Mouse (Mus musculus) stomach, embryonic 16.5 days (tissue): ENCODE results near the gene Cntln. TPM values are rescaled to one million over a fixed set of nuclear protein-coding genes. Genes with fewer than 3 reads are reported as not detected.

Experiments used
- ATAC-seq: fragments of 200-750 bp; cut with Nextera tagmentation; 2 replicates; pipeline ENCODE4 v1.8.0; 2017; ENCODE audit warnings: moderate number of reproducible peaks, moderate TSS enrichment; ENCODE audit not compliant: insufficient read depth, low FRiP score
- H3K27ac ChIP-seq: fragments of 300-500 bp; sonication (generic); 2 replicates; pipeline ENCODE4 v1.5.1; 2014; ENCODE audit warnings: low read length
- H3K27me3 ChIP-seq: fragments of 300-500 bp; sonication (generic); 2 replicates; pipeline ENCODE4 v1.6.1; 2014; ENCODE audit warnings: low read length, control low read depth, mixed read lengths; ENCODE audit not compliant: control insufficient read depth, insufficient read depth
- H3K36me3 ChIP-seq: fragments of 300-500 bp; sonication (generic); 2 replicates; pipeline ENCODE4 v1.6.1; 2014; ENCODE audit warnings: low read length; ENCODE audit not compliant: control insufficient read depth, insufficient read depth
- H3K4me1 ChIP-seq: fragments of 300-500 bp; sonication (generic); 2 replicates; pipeline ENCODE4 v1.6.1; 2014; ENCODE audit warnings: low read length, control low read depth, mixed read lengths; ENCODE audit not compliant: control insufficient read depth, insufficient read depth
- H3K4me2 ChIP-seq: fragments of 300-500 bp; sonication (generic); 2 replicates; pipeline ENCODE4 v1.6.1; 2014; ENCODE audit warnings: low read depth, low read length, mixed read lengths
- H3K4me3 ChIP-seq: fragments of 300-500 bp; sonication (generic); replicated peaks from 2 replicates; pipeline ENCODE4 v1.5.1; 2014; ENCODE audit warnings: mild to moderate bottlenecking, low read length
- H3K9ac ChIP-seq: fragments of 300-500 bp; sonication (generic); 2 replicates; pipeline ENCODE4 v1.6.1; 2014; ENCODE audit warnings: low read length
- H3K9me3 ChIP-seq: fragments of 300-500 bp; sonication (generic); replicated peaks from 2 replicates; pipeline ENCODE4 v1.6.1; 2016; ENCODE audit warnings: low read length, control low read depth; ENCODE audit not compliant: control insufficient read depth
- WGBS: fragments of 180-500 bp; shearing (Covaris S2); extraction: QIAGEN DNeasy Blood & Tissue Kit; methylation state at CpG from one replicate; pipeline ENCODE4 v1.1.7; 2014; 5-methylcytosine and 5-hydroxymethylcytosine counted together
- polyA plus RNA-seq: library from polyadenylated mRNA; unstranded; fragments of >200 nt; fragmentation: Nextera tagmentation; extraction: Ambion mirVana; gene quantifications from 2 replicates; pipeline ENCODE4 v1.2.1, GENCODE M21; 2015

Cntln gene
- polyA plus RNA-seq, 1 experiment from 2014 or later: 9.0 TPM

GRCm38 (mm10) chr4:85006789-85007188 is 122.7 kb downstream of the Cntln start:
- WGBS: 87% methylated on average over 3 of the region's 3 CpGs
- Histone ChIP-seq H3K4me2 (no peak overlapping the region), H3K4me1 (no peaks in the 10 kb centered on the region), H3K9ac (no peak overlapping the region), H3K27me3 (no peaks in the 10 kb centered on the region), H3K27ac (no peak overlapping the region), H3K4me3 (no peak overlapping the region), H3K9me3 (no peaks in the 10 kb centered on the region), H3K36me3 (no peaks in the 10 kb centered on the region)
- ATAC-seq: no peak

GRCm38 (mm10) chr4:85010846-85011245 is 126.7 kb downstream of the Cntln start:
- no peaks in the 10 kb centered on the region for H3K27me3 ChIP-seq
- no peak overlapping the region for H3K4me3 ChIP-seq
- H3K9ac ChIP-seq: no peak overlapping the region
- no peak overlapping the region for H3K4me2 ChIP-seq
- no peaks in the 10 kb centered on the region for H3K36me3 ChIP-seq
- H3K27ac ChIP-seq: no peak overlapping the region
- no peaks in the 10 kb centered on the region for H3K4me1 ChIP-seq
- ATAC-seq: no peak
- no peaks in the 10 kb centered on the region for H3K9me3 ChIP-seq

- Histone ChIP-seq H3K36me3 (no peaks in the 10 kb centered on the region), H3K9me3 (no peaks in the 10 kb centered on the region), H3K27ac (no peak overlapping the region), H3K4me3 (no peak overlapping the region), H3K9ac (no peak overlapping the region), H3K4me1 (no peaks in the 10 kb centered on the region), H3K27me3 (no peaks in the 10 kb centered on the region), H3K4me2 (no peak overlapping the region)
- no peak for ATAC-seq
- WGBS: 73% methylated on average over 2 of the region's 2 CpGs
Measured at GRCm38 (mm10) chr4:85045748-85046147, 161.6 kb downstream of the Cntln start.

GRCm38 (mm10) chr4:85049933-85050553 is 165.9 kb downstream of the Cntln start:
- WGBS: 80% methylated on average over 8 of the region's 8 CpGs
- no peak overlapping the region for H3K9ac ChIP-seq
- no peaks in the 10 kb centered on the region for H3K27me3 ChIP-seq
- no peaks in the 10 kb centered on the region for H3K36me3 ChIP-seq
- no peak for ATAC-seq
- no peak overlapping the region for H3K4me2 ChIP-seq
- no peak overlapping the region for H3K27ac ChIP-seq
- no peak overlapping the region for H3K4me3 ChIP-seq
- no peaks in the 10 kb centered on the region for H3K9me3 ChIP-seq
- H3K4me1 ChIP-seq: no peaks in the 10 kb centered on the region

GRCm38 (mm10) chr4:85054616-85055015 is 170.5 kb downstream of the Cntln start:
- no peak overlapping the region for H3K9ac ChIP-seq
- H3K36me3 ChIP-seq: no peaks in the 10 kb centered on the region
- no peak overlapping the region for H3K27ac ChIP-seq
- WGBS: 76% methylated on average over 1 of the region's 1 CpGs
- H3K27me3 ChIP-seq: no peaks in the 10 kb centered on the region
- ATAC-seq: no peak
- no peaks in the 10 kb centered on the region for H3K9me3 ChIP-seq
- H3K4me1 ChIP-seq: no peaks in the 10 kb centered on the region
- no peak overlapping the region for H3K4me2 ChIP-seq
- no peak overlapping the region for H3K4me3 ChIP-seq

GRCm38 (mm10) chr4:85059598-85059997 is 175.5 kb downstream of the Cntln start:
- Histone ChIP-seq H3K9me3 (no peaks in the 10 kb centered on the region), H3K4me1 (no peaks in the 10 kb centered on the region), H3K27ac (no peak overlapping the region), H3K4me3 (no peak overlapping the region), H3K9ac (no peak overlapping the region), H3K4me2 (no peak overlapping the region), H3K36me3 (no peaks in the 10 kb centered on the region), H3K27me3 (no peaks in the 10 kb centered on the region)
- 92% methylated on average over 2 of the region's 2 CpGs for WGBS
- no peak for ATAC-seq

- 65% methylated on average over 2 of the region's 2 CpGs for WGBS
- Histone ChIP-seq H3K4me1 (no peaks in the 10 kb centered on the region), H3K9ac (no peak overlapping the region), H3K36me3 (no peaks in the 10 kb centered on the region), H3K9me3 (no peaks in the 10 kb centered on the region), H3K4me2 (no peak overlapping the region), H3K27ac (no peak overlapping the region), H3K4me3 (no peak overlapping the region), H3K27me3 (no peaks in the 10 kb centered on the region)
- no peak for ATAC-seq
Measured at GRCm38 (mm10) chr4:85061676-85062075, 177.6 kb downstream of the Cntln start.

GRCm38 (mm10) chr4:85096033-85096432 is 211.9 kb downstream of the Cntln start:
- no peak overlapping the region for H3K9ac ChIP-seq
- no peaks in the 10 kb centered on the region for H3K36me3 ChIP-seq
- 82% methylated on average over 4 of the region's 4 CpGs for WGBS
- H3K4me3 ChIP-seq: no peak overlapping the region
- no peak overlapping the region for H3K27ac ChIP-seq
- H3K4me1 ChIP-seq: no peaks in the 10 kb centered on the region
- H3K27me3 ChIP-seq: no peaks in the 10 kb centered on the region
- no peaks in the 10 kb centered on the region for H3K9me3 ChIP-seq
- no peak overlapping the region for H3K4me2 ChIP-seq
- no peak for ATAC-seq

- Histone ChIP-seq H3K27ac (no peak overlapping the region), H3K4me3 (no peak overlapping the region), H3K4me1 (no peaks in the 10 kb centered on the region), H3K9ac (no peak overlapping the region), H3K9me3 (no peaks in the 10 kb centered on the region), H3K36me3 (no peaks in the 10 kb centered on the region), H3K27me3 (no peaks in the 10 kb centered on the region), H3K4me2 (no peak overlapping the region)
- 14% methylated on average over 7 of the region's 7 CpGs for WGBS
- no peak for ATAC-seq
Measured at GRCm38 (mm10) chr4:85096682-85097081, 212.6 kb downstream of the Cntln start.

- no peak for ATAC-seq
- no peaks in the 10 kb centered on the region for H3K36me3 ChIP-seq
- no peaks in the 10 kb centered on the region for H3K4me1 ChIP-seq
- no peak overlapping the region for H3K4me2 ChIP-seq
- no peak overlapping the region for H3K27ac ChIP-seq
- no peaks in the 10 kb centered on the region for H3K9me3 ChIP-seq
- H3K4me3 ChIP-seq: no peak overlapping the region
- no peak overlapping the region for H3K9ac ChIP-seq
- H3K27me3 ChIP-seq: no peaks in the 10 kb centered on the region
- WGBS: 94% methylated on average over 4 of the region's 4 CpGs
Measured at GRCm38 (mm10) chr4:85102168-85102567, 218.1 kb downstream of the Cntln start.
